Mouse (Mus musculus) liver, adult (tissue): ENCODE measurements around the gene Cd72.

Experiments
- GATA4 ChIP-seq: IDR thresholded peaks from 2 replicates; pipeline ENCODE4 v1.6.1; 2014; ENCODE audit warnings: mild to moderate bottlenecking, low read length; ENCODE audit not compliant: insufficient replicate concordance

The Cd72 gene

DNA sequence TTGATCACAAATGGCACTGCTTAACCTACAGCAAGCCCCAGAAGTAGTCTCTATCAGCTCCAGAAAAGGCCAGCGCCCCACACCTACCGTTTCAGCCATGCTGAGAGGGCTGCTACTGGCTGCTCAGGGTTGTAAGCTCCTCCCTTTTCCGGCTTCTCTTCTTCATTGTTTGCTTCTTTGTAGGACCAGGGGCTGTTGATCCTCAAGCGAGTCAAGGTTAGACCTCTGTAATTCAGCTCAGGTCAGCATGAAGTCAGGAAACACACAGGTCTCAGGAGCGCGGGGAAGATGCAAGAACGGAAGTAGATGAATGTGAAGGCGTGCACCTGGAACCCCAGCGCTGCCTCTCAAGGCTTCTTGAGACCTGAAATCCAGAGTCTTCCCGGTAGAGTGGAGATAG, 49.7 kb downstream of the Cd72 start:
- TF ChIP-seq GATA4, result no peak

GRCm38 (mm10) chr4:43402212-43402611, 52.2 kb downstream of the Cd72 start:
- no peak for TF ChIP-seq GATA4

DNA sequence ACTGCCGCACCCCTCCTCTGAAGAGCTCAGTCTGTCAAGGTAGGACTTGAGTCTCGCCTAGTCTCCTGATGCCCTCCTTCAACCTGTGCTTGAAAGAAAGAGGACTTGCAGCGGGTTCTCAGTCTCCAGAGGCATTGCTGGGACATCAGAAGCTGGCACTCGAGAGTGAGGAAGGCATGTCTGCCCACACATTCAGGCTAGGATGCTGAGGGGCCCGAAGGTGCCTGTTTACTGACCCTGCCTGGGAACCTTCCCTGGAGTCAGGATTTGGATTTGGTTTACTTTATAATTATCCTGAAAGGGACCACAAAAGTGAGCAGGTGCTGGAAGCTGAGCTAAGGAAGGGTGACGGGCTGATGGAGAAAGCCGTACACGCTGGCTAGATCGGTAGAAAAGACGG, 52.9 kb downstream of the Cd72 start:
- TF ChIP-seq GATA4, result no peak

DNA sequence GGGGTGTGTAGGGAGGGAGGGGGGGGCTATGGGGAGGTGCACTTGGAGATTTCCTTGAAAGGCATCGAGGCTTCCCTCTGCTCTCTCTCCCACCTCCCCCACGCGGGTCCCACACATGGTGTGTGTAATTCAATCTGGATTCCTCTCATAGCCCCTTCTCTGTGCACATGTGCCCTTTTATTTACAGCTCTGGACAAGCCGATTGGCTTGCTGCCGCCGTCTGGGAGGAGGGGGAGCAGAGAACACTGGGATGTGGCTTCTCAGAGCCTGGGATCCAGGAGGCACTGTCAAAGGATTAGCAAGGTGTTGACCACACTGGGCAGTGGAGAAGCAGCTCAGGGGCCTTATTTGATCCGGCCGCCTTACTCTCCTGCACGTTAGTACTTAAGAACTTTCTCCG, 53.5 kb downstream of the Cd72 start:
- TF ChIP-seq GATA4, result no peak

- no peak for TF ChIP-seq GATA4
Measured at GRCm38 (mm10) chr4:43399391-43400131, 54.9 kb downstream of the Cd72 start.

GRCm38 (mm10) chr4:43398829-43399331, 55.5 kb downstream of the Cd72 start:
- no peak for TF ChIP-seq GATA4

DNA sequence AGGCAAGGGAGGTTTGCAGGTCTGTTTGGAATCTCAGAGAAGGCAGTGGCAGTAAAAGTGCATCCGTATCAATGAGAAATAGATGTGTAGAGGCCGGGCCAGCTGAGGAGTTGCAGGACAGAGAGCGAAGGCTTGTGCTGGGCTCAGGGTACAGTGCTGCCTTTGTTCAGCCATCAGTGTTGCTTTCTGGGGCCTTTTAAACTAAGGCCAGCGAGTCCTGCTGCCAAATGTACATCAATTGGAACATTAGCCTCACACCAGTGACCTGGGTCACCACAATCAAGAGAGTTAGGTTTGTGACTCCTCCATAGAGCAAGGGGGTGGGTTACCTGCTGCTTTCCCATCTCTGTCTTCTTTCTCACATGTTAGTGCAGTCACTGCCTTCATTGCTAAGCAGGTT, 56.4 kb downstream of the Cd72 start:
- TF ChIP-seq GATA4, result no peak
